Mouse (Mus musculus) urinary bladder, postnatal 36 days (tissue): ENCODE data around the gene Dusp2.

Source experiments
- DNase-seq, 2 experiments: peaks; one replicate each; pipeline ENCODE4 v3.0.0; 2022; ENCODE audit warnings: low spot score in 2 of 2, mixed read lengths in 1 of 2

Dusp2 gene

GRCm38 (mm10) chr2:127323667-127324066, 12.3 kb upstream of the Dusp2 start:
- no peak for DNase-seq

- DNase-seq: no peak
Measured at GRCm38 (mm10) chr2:127324456-127324855, 11.5 kb upstream of the Dusp2 start.

GRCm38 (mm10) chr2:127328090-127328851, 7.7 kb upstream of the Dusp2 start:
- DNase-seq: no peak

GRCm38 (mm10) chr2:127332807-127333570, 3.0 kb upstream of the Dusp2 start:
- DNase-seq: no peak

GRCm38 (mm10) chr2:127333945-127334603, 1.9 kb upstream of the Dusp2 start:
- DNase-seq: no peak

- DNase-seq: no peak
Measured at GRCm38 (mm10) chr2:127335078-127335541, 849 bp upstream of the Dusp2 start.

- no peak for DNase-seq
Measured at GRCm38 (mm10) chr2:127336497-127336832, 506 bp downstream of the Dusp2 start.

- DNase-seq: no peak
Measured at GRCm38 (mm10) chr2:127336885-127337284, 926 bp downstream of the Dusp2 start.

GRCm38 (mm10) chr2:127337531-127337930, 1.6 kb downstream of the Dusp2 start:
- DNase-seq: no peak

GRCm38 (mm10) chr2:127338012-127338411, 2.1 kb downstream of the Dusp2 start:
- DNase-seq: no peak

GRCm38 (mm10) chr2:127338416-127338815, 2.5 kb downstream of the Dusp2 start, which contains the start of gene Astl:
Gene Astl, plus strand, starts transcription at chr2:127338639.
- no peak for DNase-seq

GRCm38 (mm10) chr2:127338833-127339232, 2.9 kb downstream of the Dusp2 start:
- DNase-seq: no peak

- no peak for DNase-seq
Measured at GRCm38 (mm10) chr2:127339262-127339661, 3.3 kb downstream of the Dusp2 start.

GRCm38 (mm10) chr2:127341159-127341558, 5.2 kb downstream of the Dusp2 start:
- peak; percentile 22 to 38 for DNase-seq

GRCm38 (mm10) chr2:127346334-127346733, 10.4 kb downstream of the Dusp2 start:
- no peak for DNase-seq

- no peak for DNase-seq
Measured at GRCm38 (mm10) chr2:127347147-127347985, 11.4 kb downstream of the Dusp2 start.

GRCm38 (mm10) chr2:127353881-127354280, 17.9 kb downstream of the Dusp2 start:
- DNase-seq: no peak

- DNase-seq: peak; percentile 67 to 81
Measured at GRCm38 (mm10) chr2:127362459-127363281, 26.7 kb downstream of the Dusp2 start, which contains the start of gene Adra2b. Gene Adra2b, plus strand, starts transcription at chr2:127363208.

GRCm38 (mm10) chr2:127363282-127363652, 27.3 kb downstream of the Dusp2 start:
- no peak for DNase-seq

GRCm38 (mm10) chr2:127363696-127364095, 27.7 kb downstream of the Dusp2 start:
- DNase-seq: no peak

- no peak for DNase-seq
Measured at GRCm38 (mm10) chr2:127364452-127364851, 28.5 kb downstream of the Dusp2 start.
